Mouse (Mus musculus): ENCODE measurements around the gene Ak1. TPM values are rescaled to one million over a fixed set of nuclear protein-coding genes. Genes with fewer than 3 reads are reported as not detected.

Ak1 gene
- total RNA-seq, 1 experiment from 2014 or later = not detected

- ATAC-seq (replicated peaks; ENCODE audit: insufficient number of reproducible peaks, low FRiP score, low TSS enrichment, poor library complexity, severe bottlenecking) = no peak
These were observed 3.8 kb downstream of the Ak1 start for GRCm38 (mm10) chr2:32625212-32625872.

GRCm38 (mm10) chr2:32625873-32626694 lies 4.5 kb downstream of the Ak1 start:
- ATAC-seq (replicated peaks; ENCODE audit: insufficient number of reproducible peaks, low FRiP score, low TSS enrichment, poor library complexity, severe bottlenecking) = no peak

GRCm38 (mm10) chr2:32627266-32628043 lies 5.9 kb downstream of the Ak1 start:
- ATAC-seq (replicated peaks; ENCODE audit: insufficient number of reproducible peaks, low FRiP score, low TSS enrichment, poor library complexity, severe bottlenecking) = no peak

DNA sequence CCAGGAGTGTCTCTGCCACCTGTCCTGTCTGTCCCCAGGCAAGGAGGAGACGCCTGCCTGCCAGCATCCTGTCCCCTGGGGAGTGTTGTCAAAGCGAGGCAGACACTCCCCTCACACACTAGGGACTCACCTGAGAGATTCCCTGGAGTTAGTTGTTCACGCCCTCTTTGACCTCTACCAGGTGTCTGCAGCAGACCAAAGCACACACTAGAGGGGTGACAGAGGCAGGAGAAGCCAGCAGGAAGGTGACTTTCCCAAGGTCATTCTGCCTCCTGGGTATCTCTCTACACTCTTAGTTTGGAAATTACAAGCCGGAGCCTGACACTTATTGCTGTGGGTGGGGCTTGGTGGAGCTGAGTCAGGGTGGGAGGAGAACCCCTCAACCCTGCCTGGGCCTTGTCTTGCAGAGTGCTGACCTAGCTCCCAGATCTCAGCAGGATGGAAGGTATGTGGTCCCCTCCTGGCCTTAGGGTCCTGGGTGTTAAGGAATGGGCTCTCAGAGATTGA lies 6.5 kb downstream of the Ak1 start:
- no peak for ATAC-seq (replicated peaks; ENCODE audit: insufficient number of reproducible peaks, low FRiP score, low TSS enrichment, poor library complexity, severe bottlenecking)

- ATAC-seq (replicated peaks; ENCODE audit: insufficient number of reproducible peaks, low FRiP score, low TSS enrichment, poor library complexity, severe bottlenecking) = no peak
These were observed 7.2 kb downstream of the Ak1 start for GRCm38 (mm10) chr2:32628729-32629128.

GRCm38 (mm10) chr2:32629276-32629976 lies 7.9 kb downstream of the Ak1 start:
- no peak for ATAC-seq (replicated peaks; ENCODE audit: insufficient number of reproducible peaks, low FRiP score, low TSS enrichment, poor library complexity, severe bottlenecking)

DNA sequence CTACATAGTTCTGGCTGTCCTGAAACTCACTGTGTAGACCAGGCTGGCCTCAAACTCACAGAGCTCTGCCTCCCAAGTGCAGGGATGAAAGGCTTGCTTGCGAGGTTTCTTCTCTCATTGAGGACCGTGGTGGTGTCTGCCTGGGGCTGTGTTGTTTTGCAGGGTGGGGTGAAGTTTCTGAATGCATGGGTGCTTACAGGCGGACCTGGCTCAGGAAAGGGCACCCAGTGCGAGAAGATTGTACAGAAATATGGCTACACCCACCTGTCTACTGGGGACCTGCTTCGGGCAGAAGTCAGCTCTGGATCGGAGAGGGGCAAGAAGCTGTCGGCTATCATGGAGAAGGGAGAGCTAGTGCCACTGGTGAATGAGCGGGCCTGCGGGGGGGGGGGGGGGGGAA lies 8.5 kb downstream of the Ak1 start:
- ATAC-seq (replicated peaks; ENCODE audit: insufficient number of reproducible peaks, low FRiP score, low TSS enrichment, poor library complexity, severe bottlenecking) = no peak

DNA sequence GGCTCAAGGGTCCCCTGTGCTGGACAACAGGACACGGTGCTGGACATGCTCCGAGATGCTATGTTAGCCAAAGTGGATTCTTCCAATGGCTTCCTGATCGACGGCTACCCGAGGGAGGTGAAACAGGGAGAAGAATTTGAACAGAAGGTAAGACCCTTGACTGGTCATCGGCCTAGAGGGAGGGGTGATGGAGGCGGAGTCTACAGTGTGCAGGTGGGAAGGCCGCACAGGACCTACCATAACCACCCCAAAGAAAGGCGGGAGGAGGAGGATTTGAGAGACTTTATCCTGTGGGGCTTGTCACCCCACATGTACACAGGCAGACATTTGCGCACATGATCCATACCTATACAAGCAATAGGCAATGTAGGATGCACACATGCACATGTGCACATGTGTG lies 9.5 kb downstream of the Ak1 start:
- no peak for ATAC-seq (replicated peaks; ENCODE audit: insufficient number of reproducible peaks, low FRiP score, low TSS enrichment, poor library complexity, severe bottlenecking)

- ATAC-seq (replicated peaks; ENCODE audit: insufficient number of reproducible peaks, low FRiP score, low TSS enrichment, poor library complexity, severe bottlenecking) = peak; percentile 83
These were observed 10.3 kb downstream of the Ak1 start for GRCm38 (mm10) chr2:32631737-32632394.

DNA sequence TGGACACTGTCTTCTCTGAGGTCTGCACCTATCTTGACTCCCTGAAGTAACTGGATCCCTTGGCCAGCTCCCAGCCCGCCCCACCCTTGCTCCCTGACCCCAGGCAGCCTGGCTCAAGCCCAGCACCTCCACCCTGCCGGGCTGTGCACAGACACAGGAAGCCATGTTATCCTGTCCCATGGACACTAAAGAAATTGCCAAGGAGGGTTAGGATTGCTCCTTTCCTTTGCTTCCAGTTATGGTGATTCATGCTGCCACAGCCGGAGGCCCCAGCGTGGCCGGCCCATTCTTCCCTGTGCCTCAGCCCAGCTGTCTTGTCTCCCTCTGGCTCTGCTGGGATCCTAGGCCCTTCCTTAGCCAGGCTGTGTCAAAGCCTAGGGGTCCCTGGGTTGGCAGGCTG lies 12.1 kb downstream of the Ak1 start:
- ATAC-seq (replicated peaks; ENCODE audit: insufficient number of reproducible peaks, low FRiP score, low TSS enrichment, poor library complexity, severe bottlenecking) = no peak

DNA sequence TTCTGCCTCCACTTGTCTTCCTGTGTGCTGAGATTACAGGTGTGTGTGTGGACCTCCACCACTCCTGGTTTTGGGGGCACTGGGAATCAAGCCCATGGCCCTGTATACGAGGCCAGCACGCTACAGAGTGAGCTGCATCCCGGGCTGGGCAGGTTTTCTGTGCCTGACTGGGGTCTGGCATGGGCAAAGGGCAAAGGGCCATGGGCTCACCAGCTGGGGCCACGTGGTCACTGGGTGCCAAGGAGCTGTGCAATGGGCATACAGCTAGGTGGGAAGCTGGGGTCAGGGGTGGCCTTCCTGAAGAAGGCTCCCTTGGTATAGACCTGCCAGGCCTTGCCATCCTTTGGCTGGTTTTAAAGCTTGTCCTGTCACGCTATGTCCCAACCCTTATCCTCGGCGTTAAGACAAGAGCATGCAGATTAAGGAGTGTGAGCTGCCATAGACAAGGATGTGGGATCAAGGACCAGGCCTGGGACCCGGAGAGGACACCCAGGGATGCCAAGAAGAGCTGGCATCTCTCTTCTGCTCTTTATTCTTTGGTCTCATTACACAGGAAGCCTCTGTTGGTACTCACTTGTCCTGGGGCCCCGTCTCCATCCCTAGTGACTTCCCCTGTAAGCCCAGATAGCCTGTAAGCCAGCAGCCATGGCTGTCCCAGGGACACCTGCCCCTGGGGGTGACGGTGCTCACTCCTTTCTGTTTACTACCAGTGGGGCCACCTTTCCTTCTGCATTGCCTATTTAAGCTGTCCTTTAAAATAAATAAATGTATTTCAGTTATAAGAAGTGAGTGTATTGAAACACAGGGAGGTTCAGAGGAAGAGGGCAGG lies 12.9 kb downstream of the Ak1 start:
- no peak for ATAC-seq (replicated peaks; ENCODE audit: insufficient number of reproducible peaks, low FRiP score, low TSS enrichment, poor library complexity, severe bottlenecking)

- ATAC-seq (replicated peaks; ENCODE audit: insufficient number of reproducible peaks, low FRiP score, low TSS enrichment, poor library complexity, severe bottlenecking) = no peak
These were observed 15.1 kb downstream of the Ak1 start for GRCm38 (mm10) chr2:32636617-32637016.

DNA sequence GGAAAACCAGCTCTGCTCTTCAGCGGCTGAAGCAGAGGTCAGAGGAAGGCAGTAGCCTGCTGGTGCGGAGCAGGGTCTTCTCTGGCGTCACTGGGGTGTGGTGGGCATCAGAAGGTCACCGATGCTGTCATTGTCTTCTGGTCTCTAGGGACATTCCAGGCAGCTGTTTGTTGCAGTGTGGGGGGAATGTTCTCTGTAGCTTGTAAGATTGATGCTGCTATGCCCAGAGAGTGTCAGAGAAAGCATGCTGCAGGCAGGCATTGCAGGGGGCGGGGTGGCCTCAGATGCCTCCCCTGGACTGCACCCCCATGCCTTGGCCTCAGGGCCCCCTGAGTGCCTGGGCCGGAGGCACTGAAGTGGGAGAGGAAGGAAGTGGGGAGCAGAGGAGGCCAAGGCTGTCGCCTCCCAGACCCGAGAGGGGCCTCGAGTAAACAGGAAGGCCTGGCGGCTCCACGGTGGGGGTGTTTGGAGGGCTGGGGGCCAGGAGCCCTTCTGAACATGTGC lies 16.3 kb downstream of the Ak1 start:
- ATAC-seq (replicated peaks; ENCODE audit: insufficient number of reproducible peaks, low FRiP score, low TSS enrichment, poor library complexity, severe bottlenecking) = peak; percentile 34; the same call in 1 of the 2 replicates

- ATAC-seq (replicated peaks; ENCODE audit: insufficient number of reproducible peaks, low FRiP score, low TSS enrichment, poor library complexity, severe bottlenecking) = no peak
These were observed 18.1 kb downstream of the Ak1 start for GRCm38 (mm10) chr2:32639632-32640031.

- ATAC-seq (replicated peaks; ENCODE audit: insufficient number of reproducible peaks, low FRiP score, low TSS enrichment, poor library complexity, severe bottlenecking) = no peak
These were observed 19.0 kb downstream of the Ak1 start for GRCm38 (mm10) chr2:32640550-32641051.

- ATAC-seq (replicated peaks; ENCODE audit: insufficient number of reproducible peaks, low FRiP score, low TSS enrichment, poor library complexity, severe bottlenecking) = no peak
These were observed 20.3 kb downstream of the Ak1 start for GRCm38 (mm10) chr2:32641810-32642209.

DNA sequence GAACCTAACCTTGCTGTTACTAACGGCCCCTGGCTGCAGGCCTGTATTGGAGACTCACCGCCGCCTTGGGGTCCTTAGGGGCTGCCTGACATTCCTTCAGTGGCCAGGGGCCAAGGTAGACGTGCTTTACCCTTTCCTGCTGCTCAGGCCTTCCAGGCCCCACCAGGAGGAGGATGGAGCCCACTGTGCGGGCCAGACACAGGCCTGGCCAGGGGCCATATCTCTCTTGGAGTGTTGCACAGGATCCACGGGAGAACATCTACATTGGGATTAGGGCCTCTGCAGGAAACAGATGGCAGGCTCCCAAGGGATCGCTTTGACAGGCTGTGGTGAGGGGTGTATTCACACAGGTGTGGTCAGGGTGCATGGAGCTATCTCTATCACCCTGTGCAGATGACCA lies 21.3 kb downstream of the Ak1 start:
- no peak for ATAC-seq (replicated peaks; ENCODE audit: insufficient number of reproducible peaks, low FRiP score, low TSS enrichment, poor library complexity, severe bottlenecking)
